Mouse (Mus musculus): Measurements from ENCODE around the gene Trmu.
"Not testable (repeated sequence)": the region's sequence is repeated elsewhere in the genome, so short reads cannot be mapped to it uniquely, and the experiment has no call there.

The Trmu gene

DNA sequence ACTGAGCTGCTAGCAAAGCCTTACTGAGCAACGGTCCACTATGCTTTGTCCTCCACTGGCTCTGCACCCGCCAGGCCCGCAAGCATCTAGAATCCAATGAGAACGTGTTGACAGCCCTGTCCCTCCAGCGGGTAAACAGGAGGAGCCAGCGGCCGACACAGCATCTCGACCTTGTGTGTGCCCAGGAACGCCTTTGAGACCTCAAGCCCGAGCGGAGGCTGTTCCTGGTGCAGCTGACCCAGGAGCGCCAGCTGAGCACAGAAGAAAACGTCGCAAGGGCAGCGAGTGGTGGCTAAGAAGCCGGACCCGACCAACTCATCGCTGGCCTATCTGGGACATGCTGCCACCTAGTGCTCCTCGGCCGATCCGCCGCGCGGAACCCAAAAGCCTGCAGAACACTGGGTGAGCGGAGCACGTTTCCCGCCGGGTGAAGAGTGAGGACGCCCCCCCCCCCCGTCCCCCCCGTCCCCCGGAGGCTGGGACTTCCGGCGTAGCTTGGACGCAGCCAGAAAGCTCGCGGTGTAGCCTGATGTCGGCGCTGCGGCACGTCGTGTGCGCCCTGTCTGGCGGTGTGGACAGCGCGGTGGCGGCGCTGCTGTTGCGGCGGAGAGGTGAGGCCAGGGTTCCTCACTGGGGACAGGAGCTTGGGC is at the start of gene Trmu:
Trmu (plus strand) TSS at position 465 of the 650 bp plus-strand sequence.
- DNase-seq (ENCODE audit: low spot score in 2 of 2), result peak; percentile 92 to 94

DNA sequence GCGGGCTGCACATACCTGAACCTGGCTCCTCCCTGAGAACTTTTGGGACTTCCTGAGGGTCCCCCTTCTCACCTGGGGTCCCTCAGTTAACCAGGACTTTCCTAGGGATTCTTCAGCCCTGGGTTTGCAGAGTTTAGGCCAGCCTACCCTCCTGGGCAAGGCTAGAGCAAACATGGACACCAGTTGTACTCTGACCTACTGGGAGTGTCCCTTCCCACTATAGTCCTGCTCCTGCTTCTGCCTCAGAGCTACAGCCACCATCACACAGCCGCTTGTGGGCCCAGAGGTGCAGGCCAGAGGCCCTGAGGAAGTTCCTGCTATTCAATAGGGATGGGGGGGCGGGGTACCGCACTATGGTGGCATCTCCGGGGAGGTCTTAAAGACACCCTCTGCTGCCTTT is 49.6 kb upstream of the Trmu start:
- no peak for DNase-seq (ENCODE audit: low spot score in 2 of 2)

DNA sequence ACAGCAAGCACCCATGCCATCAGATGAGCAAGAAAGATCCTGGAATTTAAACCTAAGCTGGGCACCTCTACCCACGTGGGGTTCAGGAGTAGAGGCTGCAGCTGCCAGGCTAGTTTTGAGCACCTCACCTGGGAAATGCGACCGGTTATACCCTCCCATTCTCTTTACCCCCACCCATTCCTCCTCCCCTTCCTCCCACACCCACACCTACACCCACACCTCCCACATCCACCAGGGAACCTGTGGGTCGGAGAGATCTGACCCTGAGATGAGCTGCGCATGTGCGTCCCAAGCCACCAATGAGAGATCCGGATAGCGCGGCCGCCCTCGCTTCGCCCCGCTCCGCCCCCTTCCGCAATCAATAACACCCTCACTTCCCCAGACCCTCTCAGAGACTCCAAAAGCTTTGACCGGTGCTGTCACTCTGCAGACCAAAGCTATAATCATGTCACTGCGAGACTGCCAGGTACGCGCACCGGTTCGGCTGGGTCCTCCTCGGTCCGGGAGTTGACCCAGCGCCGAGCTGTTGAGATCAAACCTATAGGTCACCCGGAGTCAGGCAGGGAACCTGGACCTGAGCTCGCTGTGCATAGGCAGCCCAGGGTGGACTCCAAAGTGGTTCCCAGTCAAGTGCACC is 47.0 kb upstream of the Trmu start, which contains the start of gene Ttc38:
Ttc38 (plus strand) TSS at position 353 of the 637 bp plus-strand sequence.
- DNase-seq (ENCODE audit: low spot score in 2 of 2), result peak; percentile 80 to 89

DNA sequence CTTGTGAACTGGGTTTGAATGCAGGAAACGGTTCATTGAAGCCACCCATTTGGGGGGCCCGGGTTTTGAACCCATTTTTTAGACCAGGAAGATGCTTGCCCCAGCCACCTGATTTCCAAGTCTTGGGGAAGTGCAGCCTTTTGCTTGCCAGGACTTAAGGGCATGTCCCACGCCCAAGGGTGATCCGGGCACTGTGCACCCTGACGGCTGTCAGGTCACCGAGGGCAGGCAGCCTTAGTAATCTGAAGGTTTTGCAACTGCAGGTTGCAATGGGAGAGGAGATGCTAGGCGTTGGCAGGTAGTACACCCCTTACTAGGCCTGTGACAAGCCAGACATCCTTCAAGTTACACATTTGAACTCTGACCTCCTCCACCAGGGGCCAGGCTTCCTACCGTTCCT is 46.5 kb upstream of the Trmu start:
- DNase-seq (ENCODE audit: low spot score in 2 of 2), result no peak

DNA sequence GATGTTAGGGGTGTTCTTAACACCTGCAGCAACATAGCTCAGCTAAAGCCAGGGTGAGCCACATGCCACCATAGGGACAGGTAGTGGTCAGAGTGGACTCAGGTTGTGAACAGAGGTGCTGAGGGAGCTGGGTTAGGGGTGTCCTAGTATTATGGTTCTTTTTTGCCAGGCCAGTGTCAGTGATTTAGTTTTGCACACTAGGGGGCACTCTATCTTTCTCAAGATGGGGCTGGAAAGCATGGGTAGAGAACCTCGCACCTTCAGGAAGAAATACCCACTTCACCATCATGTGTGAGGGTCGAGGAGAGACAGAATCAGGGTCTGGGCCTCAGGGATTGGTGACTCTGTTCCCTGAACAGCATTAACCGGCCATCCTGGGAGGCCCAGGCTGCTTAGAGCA is 43.8 kb upstream of the Trmu start:
- DNase-seq (ENCODE audit: low spot score in 2 of 2), result no peak

GRCm38 (mm10) chr15:85836887-85837286 is 42.2 kb upstream of the Trmu start:
- no peak for DNase-seq (ENCODE audit: low spot score in 2 of 2)

GRCm38 (mm10) chr15:85840983-85841382 is 38.1 kb upstream of the Trmu start:
- DNase-seq (ENCODE audit: low spot score in 2 of 2), result no peak

GRCm38 (mm10) chr15:85841796-85842360 is 37.2 kb upstream of the Trmu start:
- no peak for DNase-seq (ENCODE audit: low spot score in 2 of 2)

DNA sequence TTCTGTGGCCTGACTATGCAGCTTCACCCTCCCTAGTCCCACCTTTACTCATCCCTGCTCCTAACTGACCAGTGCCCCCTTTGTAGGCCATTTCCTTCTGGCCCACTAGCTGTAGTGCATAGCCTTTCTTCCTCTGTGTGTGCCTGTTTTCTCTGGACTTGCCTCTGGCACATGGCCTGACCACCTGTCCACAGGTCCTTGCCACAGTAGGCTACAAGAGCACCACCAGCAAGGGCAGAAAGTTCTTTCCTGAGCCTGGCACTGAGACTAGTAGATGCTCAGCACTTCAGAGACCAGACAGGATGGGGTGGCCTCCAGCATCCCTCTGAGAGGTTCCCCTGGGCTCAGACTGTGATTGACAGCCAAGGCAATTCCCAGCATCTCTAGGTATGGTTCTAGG is 34.0 kb upstream of the Trmu start:
- DNase-seq (ENCODE audit: low spot score in 2 of 2), result no peak

GRCm38 (mm10) chr15:85851656-85852392 is 27.3 kb upstream of the Trmu start:
- DNase-seq (ENCODE audit: low spot score in 2 of 2), result no peak

DNA sequence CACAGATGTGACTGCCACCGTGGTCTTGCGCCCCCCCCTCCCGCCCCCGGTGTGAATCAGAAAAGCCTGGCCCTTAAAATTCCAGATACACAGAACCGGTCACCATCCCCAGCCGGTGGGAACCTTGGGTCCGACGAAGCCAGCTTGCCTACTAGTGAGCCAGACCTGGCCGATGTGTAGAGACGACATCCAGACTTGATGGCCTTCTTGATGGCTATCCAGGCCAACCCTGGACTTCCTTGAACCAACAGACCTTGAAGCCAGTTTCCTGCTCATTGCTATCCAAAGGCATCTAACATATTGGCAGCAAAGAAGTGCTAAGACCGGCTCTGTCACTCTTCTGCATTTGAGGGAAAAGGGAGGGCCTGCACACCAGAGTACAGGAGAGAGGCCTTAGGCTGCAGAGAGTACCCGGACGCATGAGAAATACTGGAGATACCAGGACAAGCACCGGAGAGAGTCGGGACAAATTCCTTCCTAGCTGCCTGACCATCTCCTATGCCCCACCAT is 20.1 kb upstream of the Trmu start:
- DNase-seq (ENCODE audit: low spot score in 2 of 2), result no peak

GRCm38 (mm10) chr15:85859490-85860031 is 19.6 kb upstream of the Trmu start, which contains the start of gene Gtse1:
Gene Gtse1, plus strand, starts transcription at chr15:85859745.
- DNase-seq (ENCODE audit: low spot score in 2 of 2), result peak; percentile 96 to 97

- DNase-seq (ENCODE audit: low spot score in 2 of 2), result not testable (repeated sequence)
These were observed 13.2 kb upstream of the Trmu start for GRCm38 (mm10) chr15:85865913-85866312.

DNA sequence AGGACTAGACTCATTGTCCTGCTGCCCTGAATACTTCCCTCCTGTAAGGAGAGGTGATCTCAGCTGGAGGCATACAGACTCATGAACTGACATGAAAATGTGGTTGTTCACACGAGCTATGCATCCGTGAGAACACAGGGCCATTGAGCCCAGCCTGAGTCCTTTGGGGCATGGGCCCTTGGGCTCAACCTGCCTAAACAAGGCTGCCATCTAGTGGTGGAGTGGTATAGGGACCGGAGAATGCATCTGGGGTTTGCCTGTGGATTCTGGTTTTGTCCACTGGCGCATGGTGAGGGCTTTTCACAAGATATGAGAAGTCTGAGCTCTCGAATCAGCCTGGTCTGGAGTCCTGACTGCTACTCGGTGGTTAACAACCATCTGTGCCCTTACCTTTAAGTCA is 11.4 kb upstream of the Trmu start:
- DNase-seq (ENCODE audit: low spot score in 2 of 2), result peak; percentile 80

GRCm38 (mm10) chr15:85877336-85877735 is 1.8 kb upstream of the Trmu start:
- DNase-seq (ENCODE audit: low spot score in 2 of 2), result no peak

GRCm38 (mm10) chr15:85879498-85879895 is 385 bp downstream of the Trmu start:
- DNase-seq (ENCODE audit: low spot score in 2 of 2), result no peak

- DNase-seq (ENCODE audit: low spot score in 2 of 2), result no peak
These were observed 6.5 kb downstream of the Trmu start for GRCm38 (mm10) chr15:85885606-85886005.

DNA sequence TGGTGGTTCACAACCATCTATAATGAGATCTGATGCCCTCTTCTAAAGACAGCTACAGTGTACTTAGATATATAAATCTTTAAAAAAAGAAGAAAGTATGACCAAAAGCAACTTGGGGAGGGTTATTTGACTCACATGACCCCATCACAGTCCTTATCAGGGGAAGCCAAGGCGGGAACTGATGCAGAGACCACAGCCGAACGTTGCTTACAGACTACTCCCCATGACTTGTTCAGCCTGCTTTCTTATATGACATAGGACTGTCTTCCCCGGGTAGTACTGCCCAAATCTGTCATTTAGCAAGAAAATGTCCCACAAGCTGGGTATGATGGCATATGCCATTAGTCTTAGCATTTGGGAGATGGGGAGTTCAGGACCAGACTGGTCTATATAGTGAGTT is 10.1 kb downstream of the Trmu start:
- DNase-seq (ENCODE audit: low spot score in 2 of 2), result no peak

GRCm38 (mm10) chr15:85891971-85892370 is 12.9 kb downstream of the Trmu start:
- no peak for DNase-seq (ENCODE audit: low spot score in 2 of 2)

GRCm38 (mm10) chr15:85892498-85893118 is 13.5 kb downstream of the Trmu start:
- DNase-seq (ENCODE audit: low spot score in 2 of 2), result no peak

DNA sequence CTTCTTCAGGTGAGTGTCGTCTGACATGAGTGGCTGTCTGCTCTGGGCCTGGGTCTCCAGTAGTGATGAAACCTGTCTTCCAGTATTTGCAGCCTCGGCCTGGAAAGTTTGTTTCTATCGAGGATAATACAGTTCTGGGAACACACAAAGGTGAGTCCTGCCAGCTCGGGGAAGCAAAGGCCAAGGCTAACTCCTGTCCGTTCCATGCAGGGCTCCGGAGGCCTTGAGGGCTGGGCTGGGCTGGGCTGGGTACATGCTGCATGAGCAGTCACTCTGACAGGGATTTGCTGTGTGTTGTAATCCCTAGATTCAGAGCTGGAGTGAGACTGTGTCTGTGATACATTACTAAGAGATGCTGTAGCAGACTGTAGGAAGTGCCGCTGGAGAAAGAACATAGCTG is 14.8 kb downstream of the Trmu start:
- DNase-seq (ENCODE audit: low spot score in 2 of 2), result no peak
